Comparison of ENCODE assay signal across 10 mouse cellular contexts in the genomic region with DNA sequence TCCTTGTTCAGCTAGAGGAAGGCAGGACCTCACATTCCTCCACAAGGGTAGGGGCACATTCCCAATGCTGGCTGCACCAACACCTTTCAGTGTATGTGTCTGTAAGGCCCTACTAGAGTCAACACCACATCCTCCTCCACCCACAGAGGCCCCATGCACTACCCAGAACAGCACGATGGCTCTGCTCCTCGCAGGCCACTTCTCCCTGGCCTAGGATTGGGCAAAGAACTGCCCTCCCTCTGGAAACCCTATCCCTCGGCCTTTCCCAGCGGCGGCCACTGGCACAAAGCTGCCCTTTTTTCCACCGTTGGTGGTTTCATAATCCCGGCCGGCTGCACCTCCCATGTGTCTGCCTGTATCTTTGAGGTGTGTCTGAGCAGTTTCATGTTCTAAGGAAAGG. TPM values are rescaled to one million over a fixed set of nuclear protein-coding genes. Genes with fewer than 3 reads are reported as not detected.
DNase-seq lines count a peak whose midpoint lies in the region; ATAC-seq and TF ChIP-seq lines count a peak whose summit lies in the region.
"Had no signal": no experiment of that assay in that cellular context is flagged by ENCODE, and none has a peak within 500 bp of the region (broad histone marks: within the 10 kb centered on the region; RNA-seq: fewer than 3 reads in every experiment).

No protein-coding gene starts in this region.

- DNase-seq in hindbrain, embryonic 10.5 days (ENCODE audit: low spot score): peak; percentile 14
- no peak for DNase-seq in hindbrain, postnatal 0 days (ENCODE audit: low spot score)
- peak; percentile 22 for DNase-seq in heart, postnatal 0 days (ENCODE audit: low spot score)
- DNase-seq in lung, postnatal 36 days: peak; percentile 57
- no peak for DNase-seq in right cerebral cortex, postnatal 10 days (ENCODE audit: low spot score in 2 of 2)
- no peak for DNase-seq in hindbrain, embryonic 14.5 days (ENCODE audit: low spot score)
- no peak for DNase-seq in retina, embryonic 14.5 days (ENCODE audit: low spot score)

- 0 out of 2 replicates have a peak overlapping the region, but pooled peaks have one; percentile 12 for H3K27ac ChIP-seq in hindbrain, embryonic 10.5 days
- H3K27ac ChIP-seq in hindbrain, postnatal 0 days: no peak overlapping the region
- H3K27ac ChIP-seq in embryonic facial prominence, embryonic 12.5 days: peak overlapping the region; percentile 54; the same call in 1 of the 2 replicates
- H3K27ac ChIP-seq in heart, postnatal 0 days (ENCODE audit: low read depth): peak overlapping the region; percentile 62
- H3K27ac ChIP-seq in hindbrain, embryonic 14.5 days: no peak overlapping the region

- WGBS in hindbrain, embryonic 10.5 days: 56% methylated on average over 8 of the region's 8 CpGs
- 64% methylated on average over 8 of the region's 8 CpGs for whole genome bisulfite sequencing in hindbrain, postnatal 0 days
- WGBS in embryonic facial prominence, embryonic 12.5 days: 27% methylated on average over 8 of the region's 8 CpGs
- WGBS in heart, postnatal 0 days: 32% methylated on average over 8 of the region's 8 CpGs
- 84% methylated on average over 8 of the region's 8 CpGs for WGBS in hindbrain, embryonic 14.5 days

- H3K36me3 ChIP-seq in hindbrain, embryonic 10.5 days: peaks cover 89% of the 10 kb centered on the region
- peaks cover 14% of the 10 kb centered on the region; the same call in 1 of the 2 replicates for H3K36me3 ChIP-seq in hindbrain, postnatal 0 days (ENCODE audit: insufficient read depth, low read length)
- H3K36me3 ChIP-seq in embryonic facial prominence, embryonic 12.5 days: peaks cover 33% of the 10 kb centered on the region
- peaks cover 49% of the 10 kb centered on the region for H3K36me3 ChIP-seq in heart, postnatal 0 days (replicated peaks; ENCODE audit: control insufficient read depth, insufficient read depth, low read length)
- H3K36me3 ChIP-seq in hindbrain, embryonic 14.5 days (replicated peaks; ENCODE audit: control insufficient read depth, insufficient read depth): peaks cover 70% of the 10 kb centered on the region

- H3K27me3 ChIP-seq in hindbrain, embryonic 10.5 days (ENCODE audit: insufficient read depth, poor library complexity, severe bottlenecking): no peaks in the 10 kb centered on the region
- no peaks in the 10 kb centered on the region for H3K27me3 ChIP-seq in hindbrain, postnatal 0 days (ENCODE audit: insufficient read depth, low read length)
- no peaks in the 10 kb centered on the region for H3K27me3 ChIP-seq in embryonic facial prominence, embryonic 12.5 days
- H3K27me3 ChIP-seq in heart, postnatal 0 days (ENCODE audit: control insufficient read depth, insufficient read depth, low read length): no peaks in the 10 kb centered on the region
- H3K27me3 ChIP-seq in hindbrain, embryonic 14.5 days (ENCODE audit: control insufficient read depth, insufficient read depth, low read length): no peaks in the 10 kb centered on the region
- H3K27me3 ChIP-seq: CH12.LX had no signal

- H3K4me3 ChIP-seq in hindbrain, embryonic 10.5 days: no peak overlapping the region
- H3K4me3 ChIP-seq in hindbrain, postnatal 0 days (ENCODE audit: low read length): no peak overlapping the region
- H3K4me3 ChIP-seq in embryonic facial prominence, embryonic 12.5 days: no peak overlapping the region
- no peak overlapping the region for H3K4me3 ChIP-seq in heart, postnatal 0 days (ENCODE audit: low read depth, low read length)
- H3K4me3 ChIP-seq in hindbrain, embryonic 14.5 days (replicated peaks; ENCODE audit: low read length): no peak overlapping the region

- peaks cover 12% of the 10 kb centered on the region for H3K4me1 ChIP-seq in hindbrain, embryonic 10.5 days (replicated peaks)
- no peaks in the 10 kb centered on the region; the same call in 1 of the 2 replicates for H3K4me1 ChIP-seq in hindbrain, postnatal 0 days (ENCODE audit: insufficient read depth, low read length)
- peaks cover 44% of the 10 kb centered on the region for H3K4me1 ChIP-seq in embryonic facial prominence, embryonic 12.5 days
- peaks cover 61% of the 10 kb centered on the region for H3K4me1 ChIP-seq in heart, postnatal 0 days (ENCODE audit: control insufficient read depth, insufficient read depth)
- peaks cover 24% of the 10 kb centered on the region; the same call in 1 of the 2 replicates for H3K4me1 ChIP-seq in hindbrain, embryonic 14.5 days (replicated peaks; ENCODE audit: control insufficient read depth, insufficient read depth, low read length)

- TF ChIP-seq EP300 in heart, postnatal 0 days (IDR thresholded peaks at IDR 0.05; ENCODE audit: low read depth): no peak

- no peak overlapping the region for H3K4me2 ChIP-seq in hindbrain, postnatal 0 days (ENCODE audit: low read depth, low read length)
- no peak overlapping the region for H3K4me2 ChIP-seq in embryonic facial prominence, embryonic 12.5 days (replicated peaks)
- H3K4me2 ChIP-seq in heart, postnatal 0 days (ENCODE audit: low read depth, low read length): no peak overlapping the region
- no peak overlapping the region for H3K4me2 ChIP-seq in hindbrain, embryonic 14.5 days (replicated peaks)

- TF ChIP-seq CTCF in hindbrain, postnatal 0 days (IDR thresholded peaks at IDR 0.05; ENCODE audit: low read depth): no peak
- no peak for TF ChIP-seq CTCF in heart, postnatal 0 days (IDR thresholded peaks at IDR 0.05; ENCODE audit: low read depth)

- no peak for ATAC-seq in hindbrain, postnatal 0 days
- ATAC-seq in embryonic facial prominence, embryonic 12.5 days (ENCODE audit: insufficient number of reproducible peaks, insufficient read depth, low FRiP score, low TSS enrichment): 0 out of 2 replicates have a peak, but pooled peaks have one; percentile 25
- 0 out of 2 replicates have a peak, but pooled peaks have one; percentile 10 for ATAC-seq in heart, postnatal 0 days (ENCODE audit: insufficient read depth, low read depth)
- no peak for ATAC-seq in hindbrain, embryonic 14.5 days (ENCODE audit: low FRiP score)

- H3K9ac ChIP-seq in hindbrain, postnatal 0 days (replicated peaks; ENCODE audit: low read length): no peak overlapping the region
- H3K9ac ChIP-seq in embryonic facial prominence, embryonic 12.5 days: no peak overlapping the region
- H3K9ac ChIP-seq in heart, postnatal 0 days (replicated peaks; ENCODE audit: low read depth, low read length): 0 out of 2 replicates have a peak overlapping the region, but pooled peaks have one; percentile 11
- no peak overlapping the region for H3K9ac ChIP-seq in hindbrain, embryonic 14.5 days

- H3K9me3 ChIP-seq in hindbrain, embryonic 10.5 days: no peaks in the 10 kb centered on the region
- H3K9me3 ChIP-seq in hindbrain, postnatal 0 days (ENCODE audit: low read length): no peaks in the 10 kb centered on the region
- no peaks in the 10 kb centered on the region for H3K9me3 ChIP-seq in embryonic facial prominence, embryonic 12.5 days
- no peaks in the 10 kb centered on the region for H3K9me3 ChIP-seq in heart, postnatal 0 days (replicated peaks; ENCODE audit: control insufficient read depth, low read length)
- no peaks in the 10 kb centered on the region for H3K9me3 ChIP-seq in hindbrain, embryonic 14.5 days (ENCODE audit: control insufficient read depth, low read length)

RNA-seq across cellular contexts. Expression of a gene that starts 46.8 kb away (rescaled TPM):
- polyA plus RNA-seq in hindbrain, embryonic 10.5 days (2016; fragmentation: Nextera tagmentation; extraction: Ambion mirVana): 17.3 and 20.8 TPM in 2 replicates
- total RNA-seq in hindbrain, postnatal 0 days (2014; rRNA removed): 30.7 and 30.9 TPM in 2 replicates
- polyA plus RNA-seq in hindbrain, postnatal 0 days (2015; fragmentation: Nextera tagmentation; extraction: Ambion mirVana): 4.2 and 4.7 TPM in 2 replicates
- polyA plus RNA-seq in embryonic facial prominence, embryonic 12.5 days (2016; fragmentation: Nextera tagmentation; extraction: Ambion mirVana): 37.1 and 38.1 TPM in 2 replicates
- total RNA-seq in heart, postnatal 0 days (2014; rRNA removed; ENCODE audit: low replicate concordance): 424 and 484 TPM in 2 replicates
- polyA plus RNA-seq in heart, postnatal 0 days (2015; fragmentation: Nextera tagmentation; extraction: Ambion mirVana): 52.2 and 59.9 TPM in 2 replicates
- polyA plus RNA-seq in hindbrain, embryonic 14.5 days (2014; fragmentation: Nextera tagmentation; extraction: Ambion mirVana): 13.1 and 14.9 TPM in 2 replicates

RNA-seq across cellular contexts. Expression of a gene that starts 47.0 kb away (rescaled TPM):
- polyA plus RNA-seq in hindbrain, embryonic 10.5 days (2016; fragmentation: Nextera tagmentation; extraction: Ambion mirVana): not detected in 2 replicates
- total RNA-seq in hindbrain, postnatal 0 days (2014; rRNA removed): 0.10 TPM in 1 of 2 replicates, not detected in the other
- 0.19 and 0.26 TPM in 2 replicates for polyA plus RNA-seq in hindbrain, postnatal 0 days (2015; fragmentation: Nextera tagmentation; extraction: Ambion mirVana)
- 0.08 and 0.42 TPM in 2 replicates for polyA plus RNA-seq in embryonic facial prominence, embryonic 12.5 days (2016; fragmentation: Nextera tagmentation; extraction: Ambion mirVana)
- total RNA-seq in heart, postnatal 0 days (2014; rRNA removed; ENCODE audit: low replicate concordance): not detected in 2 replicates
- polyA plus RNA-seq in heart, postnatal 0 days (2015; fragmentation: Nextera tagmentation; extraction: Ambion mirVana): 33.5 and 42.8 TPM in 2 replicates
- not detected in 2 replicates for polyA plus RNA-seq in hindbrain, embryonic 14.5 days (2014; fragmentation: Nextera tagmentation; extraction: Ambion mirVana)
- polyA plus RNA-seq: liver, embryonic 16.5 days had no signal

Comparison
In these comparisons a context has a peak if more than half of its experiments do, and no peak if none do; other contexts are left out.
1. DNase-seq: peak in hindbrain, embryonic 10.5 days (single experiment), heart, postnatal 0 days (single experiment) and lung, postnatal 36 days (single experiment); none in hindbrain, postnatal 0 days (single experiment), right cerebral cortex, postnatal 10 days (0 of 2), hindbrain, embryonic 14.5 days (single experiment) and retina, embryonic 14.5 days (single experiment).
2. H3K27ac ChIP-seq: peak in hindbrain, embryonic 10.5 days (single experiment), embryonic facial prominence, embryonic 12.5 days (single experiment) and heart, postnatal 0 days (single experiment); none in hindbrain, postnatal 0 days (single experiment) and hindbrain, embryonic 14.5 days (single experiment).
3. ATAC-seq: peak in embryonic facial prominence, embryonic 12.5 days (single experiment) and heart, postnatal 0 days (single experiment); none in hindbrain, postnatal 0 days (single experiment) and hindbrain, embryonic 14.5 days (single experiment).
4. RNA of a gene that starts 47.0 kb away (polyA plus RNA-seq): 33.5 to 42.8 TPM in heart, postnatal 0 days; 0.19 to 0.26 TPM in hindbrain, postnatal 0 days, 0.08 to 0.42 TPM in embryonic facial prominence, embryonic 12.5 days, not detected in hindbrain, embryonic 10.5 days and not detected in hindbrain, embryonic 14.5 days; every median in the first group is over 10 times any median in the second.